Mouse (Mus musculus) heart, postnatal 0 days (tissue): ENCODE data around the gene Tube1.

Experiments used
- CTCF ChIP-seq: IDR thresholded peaks from 2 replicates; pipeline ENCODE4 v1.5.1; 2016; ENCODE audit warnings: antibody characterized with exemption, control low read depth, low read depth
- EP300 ChIP-seq: IDR thresholded peaks from 2 replicates; pipeline ENCODE4 v1.6.1; 2016; ENCODE audit warnings: antibody characterized with exemption, low read depth

- no peak for TF ChIP-seq CTCF
- no peak for TF ChIP-seq EP300
These were observed 7.1 kb downstream of the Tube1 start for GRCm38 (mm10) chr10:39140843-39141242.
